Mouse (Mus musculus): ENCODE results near the gene Gnl2.

DNA sequence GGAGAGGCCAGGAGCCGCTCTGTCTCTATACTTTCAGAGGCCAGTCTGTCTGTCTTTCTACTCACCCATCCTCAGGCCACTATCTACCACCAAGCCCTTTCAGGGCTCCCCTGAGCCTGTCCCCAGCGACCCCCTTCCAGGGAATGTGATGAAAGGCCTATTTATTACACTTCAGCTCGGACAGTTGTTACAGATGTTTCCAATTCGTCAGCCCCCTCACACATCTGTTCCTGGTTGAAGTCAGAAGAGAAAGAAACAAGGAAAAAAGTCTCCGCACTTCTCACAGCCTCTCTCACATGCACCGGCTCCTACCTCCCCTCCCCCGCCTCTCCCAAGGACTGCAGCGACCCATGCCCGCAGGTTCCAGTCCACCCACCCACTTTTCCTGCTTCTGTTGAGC, 44.1 kb upstream of the Gnl2 start:
- TF ChIP-seq POLR2A (IDR thresholded peaks at IDR 0.05; ENCODE audit: control insufficient read depth, extremely low read depth, insufficient read depth, low read length, poor library complexity), result no peak
- no peak for TF ChIP-seq CTCF (IDR thresholded peaks at IDR 0.05; ENCODE audit: borderline replicate concordance, control insufficient read depth, extremely low read depth, insufficient read depth, low read length, poor library complexity)
